Mouse (Mus musculus) urinary bladder, postnatal 36 days (tissue): ENCODE measurements around the gene Kdelc1.

Source experiments
- DNase-seq, 2 experiments: peaks; one replicate each; pipeline ENCODE4 v3.0.0; 2022; ENCODE audit warnings: low spot score in 2 of 2, mixed read lengths in 1 of 2

The Kdelc1 gene

DNA sequence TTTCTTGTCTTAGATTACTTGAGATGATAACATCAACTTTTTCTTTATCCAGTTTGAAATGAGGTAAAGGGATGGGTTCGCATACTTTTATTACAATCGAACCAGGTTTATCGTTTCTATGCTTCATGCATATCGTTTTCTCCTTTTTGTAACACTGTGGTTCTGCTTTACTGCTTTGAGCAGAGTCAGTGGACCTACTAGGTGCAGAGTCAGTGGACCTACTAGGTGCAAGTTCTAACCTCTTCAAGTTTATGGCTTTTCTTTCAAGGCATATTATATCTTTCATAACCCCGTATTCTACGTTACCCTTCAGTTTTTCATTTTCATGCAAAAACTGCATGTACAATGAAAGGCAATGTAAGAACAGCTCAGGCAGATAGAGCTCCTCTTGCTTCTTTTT, 55.2 kb downstream of the Kdelc1 start:
- no peak for DNase-seq

GRCm38 (mm10) chr1:44061836-44062235, 56.8 kb downstream of the Kdelc1 start, which contains the start of gene Gm8251:
TSS of gene Gm8251 (minus strand) at chr1:44061936.
- no peak for DNase-seq

GRCm38 (mm10) chr1:44057805-44058204, 60.8 kb downstream of the Kdelc1 start:
- DNase-seq: no peak
